Mouse (Mus musculus) CH12.LX (cell line): ENCODE data around the gene Alad. TPM values are rescaled to one million over a fixed set of nuclear protein-coding genes. Genes with fewer than 3 reads are reported as not detected.
A peak's percentile ranks its signal among the peaks of the same experiment; 100 is the strongest.

ENCODE experiments used
- DNase-seq: peaks from one replicate; pipeline ENCODE4 v3.0.0-alpha.2; 2013; ENCODE audit errors: extremely low read depth
- H3K27ac ChIP-seq: 2 replicates; pipeline ENCODE4 v1.5.1; 2012; ENCODE audit warnings: low read depth, mild to moderate bottlenecking, control low read depth, moderate library complexity; ENCODE audit not compliant: insufficient read depth
- H3K27me3 ChIP-seq: replicated peaks from 2 replicates; pipeline ENCODE3; 2012; ENCODE audit warnings: inconsistent platforms
- H3K36me3 ChIP-seq, 2 experiments: replicated peaks in 1 of 2; 2 replicates each; pipeline versions ENCODE3 to v1.6.1; 2012; ENCODE audit warnings: inconsistent platforms in 1 of 2, low read length in 1 of 2, mild to moderate bottlenecking in 1 of 2, mixed read lengths in 1 of 2, moderate library complexity in 1 of 2; ENCODE audit not compliant: control insufficient read depth in 1 of 2, insufficient read depth in 1 of 2
- H3K4me1 ChIP-seq, 2 experiments: 2 replicates each; pipeline ENCODE4 v1.6.1; 2012; ENCODE audit warnings: inconsistent platforms in 1 of 2, moderate library complexity in 1 of 2; ENCODE audit not compliant: insufficient read depth in 2 of 2, control insufficient read depth in 1 of 2
- H3K4me2 ChIP-seq: 2 replicates; pipeline ENCODE4 v1.6.1; 2012; ENCODE audit warnings: low read depth, mild to moderate bottlenecking, control low read depth; ENCODE audit not compliant: poor library complexity, insufficient read depth, severe bottlenecking
- H3K4me3 ChIP-seq, 3 experiments: fragments of 150-350 bp in 1 of 3; sonication (generic) in 1 of 3; replicated peaks in 1 of 3; 2 replicates each; pipeline versions ENCODE3 to v1.5.1; 2011 to 2012; ENCODE audit warnings: low read depth in 2 of 3, low read length in 2 of 3, mild to moderate bottlenecking in 2 of 3, moderate library complexity in 2 of 3, control low read depth in 1 of 3, improper control_type of control experiment in 1 of 3, inconsistent platforms in 1 of 3, mixed read lengths in 1 of 3; ENCODE audit not compliant: poor library complexity in 1 of 3
- H3K79me2 ChIP-seq: replicated peaks from 2 replicates; pipeline ENCODE4 v1.6.1; 2012; ENCODE audit warnings: mild to moderate bottlenecking, moderate library complexity; ENCODE audit not compliant: control insufficient read depth, poor library complexity, insufficient read depth, severe bottlenecking; ENCODE audit errors: extremely low read depth
- H3K9ac ChIP-seq: 2 replicates; pipeline ENCODE4 v1.6.1; 2012; ENCODE audit warnings: low read depth, mild to moderate bottlenecking, control low read depth, moderate library complexity; ENCODE audit not compliant: insufficient read depth
- H3K9me3 ChIP-seq: replicated peaks from 2 replicates; pipeline ENCODE3; 2012; ENCODE audit warnings: low read length, inconsistent platforms, mixed read lengths
- CTCF ChIP-seq, 2 experiments: IDR thresholded peaks in 1 of 2; conservative IDR thresholded peaks in 1 of 2; 2 replicates each; pipeline ENCODE4 v1.5.1; 2011 to 2012; ENCODE audit warnings: low read depth in 2 of 2, low read length in 2 of 2, improper control_type of control experiment in 1 of 2, inconsistent platforms in 1 of 2, mild to moderate bottlenecking in 1 of 2, moderate library complexity in 1 of 2
- ELF1 ChIP-seq: IDR thresholded peaks from 2 replicates; pipeline ENCODE4 v1.6.1; 2014; ENCODE audit warnings: low read depth, mild to moderate bottlenecking, inconsistent platforms, low read length, improper control_type of control experiment
- EP300 ChIP-seq: IDR thresholded peaks from 2 replicates; pipeline ENCODE4 v1.6.1; 2011; ENCODE audit warnings: low read length, improper control_type of control experiment
- ETS1 ChIP-seq: conservative IDR thresholded peaks from 2 replicates; pipeline ENCODE4 v1.6.1; 2012; ENCODE audit warnings: low read depth, mild to moderate bottlenecking, inconsistent platforms, low read length, improper control_type of control experiment, moderate library complexity
- MEF2A ChIP-seq: IDR thresholded peaks from 2 replicates; pipeline ENCODE4 v1.6.1; 2014; ENCODE audit warnings: low read depth, mild to moderate bottlenecking, inconsistent platforms, low read length, improper control_type of control experiment, borderline replicate concordance
- SIN3A ChIP-seq: IDR thresholded peaks from 2 replicates; pipeline ENCODE4 v1.6.1; 2012; ENCODE audit warnings: low read length, improper control_type of control experiment, inconsistent platforms
- USF2 ChIP-seq: conservative IDR thresholded peaks from 2 replicates; pipeline ENCODE4 v1.6.1; 2011; ENCODE audit warnings: low read depth, low read length, improper control_type of control experiment
- ZMIZ1 ChIP-seq: IDR thresholded peaks from 2 replicates; pipeline ENCODE4 v1.6.1; 2012; ENCODE audit warnings: low read depth, mild to moderate bottlenecking, inconsistent platforms, low read length, improper control_type of control experiment
- dilution Hi-C: fragments of 300-500 bp; cut with MboI; formaldehyde crosslinking; loops from 2 replicates; pipeline ENCODE4 v1.14.3; 2020; ENCODE audit warnings: low sequenced_read_pairs; ENCODE audit not compliant: extremely low pct_unique_long_range_greater_than_20kb, extremely low pct_ligation_motif_present
- in situ Hi-C: fragments of 300-500 bp; cut with MboI; formaldehyde crosslinking; loops from 3 replicates; pipeline ENCODE4 v1.14.3; 2019; ENCODE audit warnings: low sequenced_read_pairs, low pct_ligation_motif_present, low pct_unique_long_range_greater_than_20kb, mixed read lengths
- polyA plus RNA-seq: library from polyadenylated mRNA; unstranded; fragments of >175 nt; gene quantifications from 2 replicates; pipeline ENCODE4 v1.2.1, GENCODE M21; 2012; ENCODE audit warnings: low read depth; ENCODE audit not compliant: insufficient read length
- total RNA-seq, 2 experiments: library from RNA; depleted of rRNA; stranded (reverse); fragments of 300-350 nt in 1 of 2; fragments of >200 nt in 1 of 2; gene quantifications; 2 replicates each; pipeline ENCODE4 v1.2.3; 2012 to 2014

The Alad gene
- total and polyA plus RNA-seq, 3 experiments: 35.1 to 79.0 (median 78.2) TPM

DNA sequence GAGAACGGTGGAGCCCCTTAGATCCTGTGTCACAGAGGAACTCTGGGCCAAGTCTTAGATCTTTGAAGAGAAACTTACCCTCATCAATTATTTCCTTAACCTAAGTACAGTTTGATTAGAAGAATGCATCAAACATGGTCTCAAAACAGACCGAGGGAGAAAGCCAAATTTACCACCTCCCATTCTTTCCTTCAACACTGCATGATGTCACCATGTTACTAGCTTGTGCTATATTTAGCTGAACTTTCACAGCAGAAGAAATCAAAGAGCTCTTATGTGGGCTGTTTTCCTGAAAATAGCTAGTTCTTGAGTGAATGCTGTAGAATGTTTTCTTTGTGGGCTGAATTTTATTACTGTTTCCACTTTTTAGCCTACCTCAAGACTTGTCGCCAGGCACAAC lies 37.7 kb upstream of the Alad start:
- peaks cover 2% of the 10 kb centered on the region for H3K27me3 ChIP-seq
- H3K27ac ChIP-seq: no peak overlapping the region
- no peaks in the 10 kb centered on the region for H3K9me3 ChIP-seq
- no peaks in the 10 kb centered on the region for H3K79me2 ChIP-seq
- dilution Hi-C loops: no loop called here
- H3K4me2 ChIP-seq: peak overlapping the region; percentile 5; the same call in 1 of the 2 replicates
- no peaks in the 10 kb centered on the region for H3K36me3 ChIP-seq
- in situ Hi-C loops: no loop called here
- peak; percentile 62; the same call in 1 of the 2 replicates for TF ChIP-seq MEF2A
- TF ChIP-seq SIN3A: no peak
- peaks cover 3 to 7% of the 10 kb centered on the region in 2 experiments for H3K4me1 ChIP-seq
- H3K4me3 ChIP-seq: no peak overlapping the region
- peak overlapping the region; percentile 5; the same call in 1 of the 2 replicates for H3K9ac ChIP-seq
- no peak for DNase-seq

GRCm38 (mm10) chr4:62551966-62552365 lies 32.2 kb upstream of the Alad start:
- TF ChIP-seq ZMIZ1: no peak
- no peak for TF ChIP-seq ELF1
- no peak for TF ChIP-seq USF2
- Histone ChIP-seq H3K4me3 (no peak overlapping the region), H3K4me1 (no peaks in the 10 kb centered on the region), H3K36me3 (no peaks in the 10 kb centered on the region), H3K4me2 (no peak overlapping the region), H3K9ac (no peak overlapping the region), H3K27me3 (peaks cover 2% of the 10 kb centered on the region), H3K9me3 (peaks cover 8% of the 10 kb centered on the region), H3K27ac (no peak overlapping the region), H3K79me2 (no peaks in the 10 kb centered on the region)
- dilution Hi-C loops: no loop called here
- DNase-seq: no peak
- in situ Hi-C loops: no loop called here

DNA sequence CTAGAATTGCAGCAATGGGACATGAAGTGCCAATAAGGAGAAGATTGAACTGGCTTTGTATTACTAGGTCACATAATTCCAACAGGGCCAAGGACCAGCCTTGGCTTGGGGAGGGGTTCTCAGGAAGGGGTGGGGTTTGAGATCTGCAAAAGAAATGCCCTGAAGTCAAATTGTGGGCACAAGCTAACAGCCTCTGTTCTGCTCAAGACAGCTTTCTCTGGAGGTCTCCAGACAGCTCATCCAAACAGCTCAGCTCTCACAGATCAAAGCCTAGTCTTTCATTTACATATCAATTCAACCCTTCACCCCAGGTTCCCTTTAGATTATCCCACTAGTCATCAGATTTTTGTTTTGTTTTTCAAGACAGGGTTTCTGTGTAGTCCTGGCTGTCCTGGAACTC lies 25.1 kb upstream of the Alad start:
- H3K4me3 ChIP-seq: no peak overlapping the region
- TF ChIP-seq ETS1 (no peak), CTCF (conservative IDR thresholded peaks at IDR 0.05 in 1 of 2, IDR thresholded peaks at IDR 0.05 in 1 of 2; ENCODE audit: low read depth in 2 of 2, low read length in 2 of 2) (no peak), EP300 (no peak)
- H3K79me2 ChIP-seq: no peaks in the 10 kb centered on the region
- H3K4me2 ChIP-seq: no peak overlapping the region
- dilution Hi-C loops (no loop called here), in situ Hi-C loops (no loop called here)
- no peak overlapping the region for H3K27ac ChIP-seq
- no peak for DNase-seq
- no peaks in the 10 kb centered on the region for H3K27me3 ChIP-seq
- no peak overlapping the region for H3K9ac ChIP-seq
- peaks cover 0 to 13% of the 10 kb centered on the region in 2 experiments; a peak in 3 of 4 replicates for H3K4me1 ChIP-seq
- H3K9me3 ChIP-seq: peaks cover 5% of the 10 kb centered on the region
- H3K36me3 ChIP-seq: no peaks in the 10 kb centered on the region
